Mouse (Mus musculus) ES-Bruce4 (cell line): ENCODE measurements around the gene Rasa3.

ENCODE experiments used
- CTCF ChIP-seq: IDR thresholded peaks from one replicate; pipeline ENCODE4 v1.8.1; 2011; ENCODE audit warnings: low read depth, low read length
- EP300 ChIP-seq: IDR thresholded peaks from 2 replicates; pipeline ENCODE4 v1.6.1; 2011; ENCODE audit warnings: low read depth, low read length; ENCODE audit not compliant: insufficient read depth

DNA sequence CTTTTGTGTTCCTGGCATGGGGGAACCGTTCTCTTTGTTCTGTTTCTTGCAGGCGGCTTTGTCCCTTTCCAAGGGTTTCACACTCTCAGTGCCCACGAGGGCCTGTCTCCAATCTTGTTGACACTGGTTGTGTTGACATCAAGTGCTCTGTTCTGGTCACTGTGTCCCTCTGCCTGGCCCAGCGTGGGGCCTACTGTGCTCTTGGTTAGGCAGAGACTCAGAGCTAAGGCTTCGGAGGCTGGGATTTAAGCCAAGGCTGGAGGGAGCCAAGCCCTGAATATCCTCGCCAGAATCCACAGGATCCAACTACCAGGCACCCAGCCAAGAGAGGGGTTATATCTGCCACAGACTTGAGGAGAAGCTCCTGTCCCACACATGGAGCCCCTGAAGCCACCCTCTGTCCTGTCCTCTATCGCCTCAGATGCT, 147.5 kb downstream of the Rasa3 start:
- TF ChIP-seq CTCF (no peak), EP300 (no peak)
